Mouse (Mus musculus) megakaryocyte, embryonic 14.5 days (primary cell): ENCODE data around the gene Nup214.

ENCODE experiments used
- FLI1 ChIP-seq: IDR thresholded peaks from 2 replicates; pipeline ENCODE4 v1.6.1; 2012; ENCODE audit warnings: low read length, inconsistent platforms, mixed read lengths
- GATA1 ChIP-seq: IDR thresholded peaks from 3 replicates; pipeline ENCODE4 v1.6.1; 2012; ENCODE audit warnings: mixed read lengths, low read length, inconsistent platforms, borderline replicate concordance

DNA sequence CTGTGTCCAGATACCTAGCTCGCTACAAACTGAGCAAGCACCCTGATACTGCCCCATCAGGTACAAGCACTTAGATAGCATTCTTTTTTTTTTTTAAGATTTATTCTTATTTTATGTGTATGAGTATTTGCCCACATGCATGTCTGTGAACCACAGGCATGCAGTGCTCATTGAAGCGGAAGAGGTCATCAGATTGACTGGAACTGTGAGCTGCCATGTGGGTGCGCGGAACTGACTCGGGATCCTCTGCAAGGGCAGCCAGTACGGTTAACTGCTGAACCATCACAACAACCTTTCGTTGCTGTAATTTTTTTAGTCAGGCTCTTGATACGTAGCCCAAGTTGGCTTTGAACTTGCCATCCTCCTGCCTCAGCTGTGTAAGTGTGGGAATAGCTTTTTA lies 13.2 kb upstream of the Nup214 start:
- TF ChIP-seq FLI1 (no peak), GATA1 (no peak)
